Mouse (Mus musculus): Measurements from ENCODE around the gene Acrbp.

Gene Acrbp

DNA sequence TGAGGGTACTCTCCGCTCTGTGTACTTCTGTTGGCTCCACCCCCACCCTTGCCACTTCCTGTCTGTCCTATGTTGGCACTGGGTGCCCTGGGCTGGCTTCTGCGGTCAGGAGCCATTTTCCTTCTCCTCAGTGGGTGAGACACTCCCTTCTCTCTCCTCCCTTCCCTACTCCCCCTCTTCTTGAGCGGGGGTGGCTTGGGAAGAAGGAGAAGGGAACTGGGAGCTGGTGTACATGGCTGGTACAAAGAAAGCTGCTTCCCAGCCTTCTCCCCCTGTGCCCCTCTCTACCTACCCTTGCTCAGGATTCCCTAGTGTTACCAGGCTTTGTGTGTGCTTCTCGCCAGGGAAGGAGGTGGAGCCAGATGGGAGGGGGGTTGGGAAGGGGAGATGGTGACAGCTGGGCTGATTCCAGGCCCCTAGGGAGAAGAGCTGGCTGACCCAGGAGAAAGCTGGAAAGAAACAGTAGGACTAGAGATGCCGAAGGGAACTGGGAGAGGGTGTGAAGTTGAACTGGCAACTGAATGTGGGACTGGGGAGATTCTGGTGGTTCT lies 50.0 kb downstream of the Acrbp start:
- DNase-seq (ENCODE audit: low read depth) = peak; percentile 85

DNA sequence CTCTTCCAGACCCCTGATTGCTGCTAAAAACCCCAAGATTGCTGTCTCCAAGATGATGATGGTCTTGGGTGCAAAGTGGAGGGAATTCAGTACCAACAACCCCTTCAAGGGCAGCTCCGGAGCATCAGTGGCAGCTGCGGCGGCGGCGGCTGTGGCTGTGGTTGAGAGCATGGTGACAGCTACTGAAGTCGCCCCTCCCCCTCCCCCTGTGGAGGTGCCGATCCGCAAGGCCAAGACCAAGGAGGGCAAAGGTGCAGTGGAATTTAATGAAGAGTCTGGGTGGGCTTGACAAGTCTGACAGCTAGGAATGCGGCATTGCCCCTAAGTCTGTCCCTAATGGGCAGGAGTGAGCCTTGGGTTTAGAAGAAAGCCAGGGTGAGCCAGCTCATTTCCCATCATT lies 52.0 kb downstream of the Acrbp start:
- DNase-seq (ENCODE audit: low read depth) = no peak

- DNase-seq (ENCODE audit: low read depth) = no peak
Observed at GRCm38 (mm10) chr6:125104223-125104622, 54.7 kb downstream of the Acrbp start.

- peak; percentile 48 for DNase-seq (ENCODE audit: low read depth)
Observed at GRCm38 (mm10) chr6:125107705-125108104, 58.2 kb downstream of the Acrbp start.

DNA sequence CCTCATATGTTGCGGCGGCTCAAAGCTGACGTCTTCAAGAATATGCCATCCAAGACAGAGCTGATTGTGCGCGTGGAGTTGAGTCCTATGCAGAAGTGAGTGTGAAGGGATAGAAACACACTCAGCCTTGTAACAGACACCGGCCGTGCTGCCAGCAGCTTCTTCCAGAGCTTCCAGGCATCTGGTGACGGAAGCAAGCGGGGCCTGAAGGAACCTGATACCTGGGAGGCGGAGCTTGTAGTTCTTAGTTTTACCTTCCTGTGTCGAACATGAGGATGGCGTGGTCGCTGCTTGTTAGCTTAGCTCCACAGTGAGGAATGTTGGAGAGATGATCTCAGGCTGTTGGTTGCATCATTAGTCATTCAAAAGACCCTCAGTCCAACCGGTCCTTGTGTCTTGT lies 59.9 kb downstream of the Acrbp start:
- no peak for DNase-seq (ENCODE audit: low read depth)

DNA sequence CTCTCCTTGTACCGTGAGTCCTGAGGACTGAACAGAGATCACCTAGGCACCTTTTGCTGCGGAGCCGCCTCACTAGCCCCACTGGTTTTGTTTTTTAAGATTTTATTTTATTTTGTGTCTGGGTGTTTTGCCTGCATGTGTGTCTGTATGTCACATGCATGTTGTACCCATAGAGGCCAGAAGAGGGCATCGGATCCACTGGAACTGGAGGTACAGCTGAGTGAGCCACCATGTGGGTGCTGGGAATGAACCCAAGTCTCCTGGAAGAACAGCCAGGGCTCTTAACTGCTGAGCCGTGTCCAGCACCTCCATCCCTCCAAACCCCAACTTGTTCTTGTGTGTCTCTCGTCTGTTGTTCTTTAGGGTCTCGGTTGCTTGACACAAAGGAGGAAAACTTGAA lies 61.4 kb downstream of the Acrbp start:
- peak; percentile 59 for DNase-seq (ENCODE audit: low read depth)

DNA sequence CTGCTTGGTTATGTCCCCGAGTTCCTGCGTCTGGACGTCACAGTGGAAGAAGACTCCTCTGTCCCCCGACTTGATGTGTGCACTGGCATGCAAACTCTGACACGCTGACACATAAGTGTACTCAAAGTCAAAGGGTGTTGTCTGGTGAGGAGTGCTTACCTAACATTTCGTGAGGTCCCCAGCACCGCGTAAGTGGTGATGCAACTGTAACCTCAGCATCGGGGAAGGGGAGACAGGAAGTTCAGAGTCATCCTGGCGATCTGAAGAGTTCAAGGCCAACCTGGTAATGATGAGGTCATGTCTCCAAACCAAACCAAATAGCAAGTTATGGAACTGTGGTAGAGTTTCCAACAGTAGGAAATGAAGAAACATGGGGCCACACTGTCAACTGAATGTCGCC lies 63.1 kb downstream of the Acrbp start:
- DNase-seq (ENCODE audit: low read depth) = no peak
